Mouse (Mus musculus) cerebellum, adult 11-12 months (tissue): Measurements from ENCODE around the gene Dbr1.

Experiments used
- DNase-seq: peaks from one replicate; pipeline ENCODE4 v3.0.0; 2022

Dbr1 gene

GRCm38 (mm10) chr9:99622034-99622433 is 46.4 kb downstream of the Dbr1 start:
- no peak for DNase-seq

- DNase-seq: no peak
These were observed 47.4 kb downstream of the Dbr1 start for GRCm38 (mm10) chr9:99622966-99623365.

GRCm38 (mm10) chr9:99624117-99624516 is 48.5 kb downstream of the Dbr1 start:
- no peak for DNase-seq

DNA sequence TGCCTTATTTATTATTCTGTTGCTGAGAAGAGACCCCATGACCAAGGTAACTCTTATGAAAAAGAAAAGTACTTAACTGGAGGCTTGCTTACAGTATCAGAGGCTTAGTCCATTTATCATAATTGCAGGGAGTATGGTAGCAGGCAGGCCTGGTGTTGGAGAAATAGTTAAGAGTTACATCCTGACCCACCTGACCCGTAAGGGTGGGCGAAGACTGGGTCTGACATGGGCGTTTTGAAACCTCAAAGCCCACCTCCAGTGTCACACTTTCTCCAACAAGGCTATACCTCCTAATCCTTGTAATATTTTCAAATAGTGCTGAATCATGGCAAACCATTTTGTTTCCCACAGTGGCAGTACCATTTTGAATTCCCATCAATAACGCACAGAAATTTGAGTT is 53.0 kb downstream of the Dbr1 start:
- DNase-seq: no peak

DNA sequence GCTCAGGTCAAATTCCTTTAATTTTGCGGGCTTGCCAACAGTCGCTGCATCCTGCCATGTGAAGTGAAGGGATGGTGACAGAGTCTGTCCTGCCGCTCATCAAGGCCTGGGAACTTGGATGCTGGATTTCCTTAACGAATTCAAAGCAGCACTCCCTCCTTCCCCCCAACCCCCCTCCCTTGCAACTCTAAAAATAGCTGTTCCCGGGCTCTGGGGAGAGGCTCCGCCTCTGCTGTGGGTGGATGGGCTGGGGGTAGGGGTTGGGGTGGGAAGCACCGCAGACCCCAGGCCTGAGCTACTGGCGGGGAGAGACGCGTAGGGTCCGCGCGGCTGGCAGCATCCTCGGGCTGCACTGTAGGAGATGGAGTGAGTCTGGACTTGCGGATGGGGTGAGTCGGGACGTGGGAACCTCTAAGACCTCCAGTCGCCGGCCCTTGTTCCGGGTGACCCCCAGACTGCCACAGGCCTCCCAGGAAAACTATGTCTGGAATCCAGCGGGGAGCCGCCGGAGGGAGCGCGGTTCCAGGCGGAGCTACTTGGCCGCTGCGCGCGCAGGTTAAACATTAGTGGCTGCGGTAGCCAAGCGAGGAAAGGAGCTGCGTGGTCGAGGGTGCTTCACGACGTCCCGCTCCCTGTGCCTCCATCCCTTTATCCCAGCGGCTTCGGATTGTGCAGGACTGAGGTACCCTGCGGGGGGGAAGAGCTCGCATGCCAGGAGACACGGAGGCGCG is 53.8 kb downstream of the Dbr1 start, which contains the start of gene Dzip1l:
Dzip1l (plus strand) TSS at position 216 of the 731 bp plus-strand sequence.
- DNase-seq: peak; percentile 71

DNA sequence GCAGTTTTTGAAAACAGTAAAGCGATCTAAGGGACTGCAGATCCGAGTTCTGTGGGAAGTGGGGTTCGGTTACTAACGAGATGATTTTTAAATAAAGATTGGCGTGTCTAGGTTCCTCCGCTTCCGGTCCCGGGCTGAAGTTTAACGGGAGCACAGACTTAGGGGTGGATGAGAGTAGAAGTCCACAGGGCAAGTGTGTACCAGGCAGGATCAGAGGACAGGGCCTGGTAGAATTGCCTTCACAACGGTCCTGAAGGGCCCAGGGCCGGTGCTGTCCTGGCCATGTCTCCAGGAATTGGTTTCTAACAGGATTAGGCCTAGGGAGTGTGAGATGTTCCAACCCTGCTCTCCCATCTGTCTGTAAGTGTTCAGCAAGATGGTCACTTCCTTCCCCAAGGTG is 54.5 kb downstream of the Dbr1 start:
- DNase-seq: no peak

GRCm38 (mm10) chr9:99630528-99631125 is 55.0 kb downstream of the Dbr1 start:
- DNase-seq: no peak

DNA sequence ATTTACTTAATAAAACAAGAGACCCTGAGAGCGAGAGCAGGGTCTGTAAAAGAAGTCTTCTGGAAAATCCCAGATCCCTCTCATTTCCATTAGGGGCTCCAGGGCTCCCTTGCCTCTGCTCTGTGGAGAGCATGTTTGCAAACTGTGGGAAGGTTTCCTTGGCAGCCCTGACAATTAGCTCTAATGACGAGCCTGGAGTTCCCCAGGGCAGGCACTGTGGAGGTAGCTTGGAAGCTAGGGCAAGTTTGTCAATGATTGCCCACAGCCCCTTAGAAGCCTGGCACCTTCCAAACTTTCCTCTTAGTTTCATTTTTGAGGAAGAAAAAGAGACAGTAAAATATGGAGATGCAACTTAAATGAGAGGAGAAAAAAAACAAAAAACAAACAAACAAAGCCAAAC is 56.2 kb downstream of the Dbr1 start:
- no peak for DNase-seq

- DNase-seq: no peak
These were observed 56.7 kb downstream of the Dbr1 start for GRCm38 (mm10) chr9:99632264-99632663.
